19 mouse cellular contexts compared by ENCODE assay signal in the genomic region with DNA sequence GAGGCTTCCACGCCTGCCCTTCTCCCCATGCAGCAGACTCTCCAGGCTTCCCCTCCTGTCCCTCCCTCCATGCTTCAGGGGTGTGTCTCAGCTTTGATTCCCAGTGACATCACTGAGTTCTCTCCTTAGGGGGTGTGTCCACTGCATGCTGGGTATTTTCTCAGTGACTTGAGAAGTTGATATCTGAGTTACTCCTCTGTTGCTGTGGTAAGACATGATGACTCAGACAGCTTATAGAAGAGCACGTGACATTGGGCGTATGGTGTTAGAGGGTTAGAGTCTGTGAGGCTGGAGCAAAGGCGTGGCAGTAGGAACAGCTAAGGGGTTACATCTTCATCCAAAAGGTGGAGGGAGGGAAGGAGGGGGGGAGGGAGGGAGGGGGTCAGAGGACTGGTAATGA. TPM values are rescaled to one million over a fixed set of nuclear protein-coding genes. Genes with fewer than 3 reads are reported as not detected.
DNase-seq lines count a peak whose midpoint lies in the region; ATAC-seq and TF ChIP-seq lines count a peak whose summit lies in the region.
"Had no signal": no experiment of that assay in that cellular context is flagged by ENCODE, and none has a peak within 500 bp of the region (broad histone marks: within the 10 kb centered on the region; RNA-seq: fewer than 3 reads in every experiment).

No protein-coding gene starts in this region.

- 74% methylated on average over 4 of the region's 4 CpGs for WGBS in heart, embryonic 13.5 days
- 94% methylated on average over 4 of the region's 4 CpGs for WGBS in heart, adult 2 months
- WGBS in liver, embryonic 16.5 days (ENCODE audit: insufficient replicate concordance) = 50% methylated on average over 4 of the region's 4 CpGs
- 93% methylated on average over 4 of the region's 4 CpGs for WGBS in forebrain, embryonic 14.5 days

- peaks cover 60% of the 10 kb centered on the region for H3K36me3 ChIP-seq in heart, embryonic 13.5 days
- H3K36me3 ChIP-seq in heart, adult 2 months (ENCODE audit: control insufficient read depth, insufficient read depth, low read length) = no peaks in the 10 kb centered on the region
- H3K36me3 ChIP-seq in G1E (replicated peaks) = peaks cover 96% of the 10 kb centered on the region
- H3K36me3 ChIP-seq in liver, embryonic 16.5 days (ENCODE audit: control insufficient read depth, insufficient read depth) = no peaks in the 10 kb centered on the region; the same call in 1 of the 2 replicates
- peaks cover 62% of the 10 kb centered on the region for H3K36me3 ChIP-seq in forebrain, embryonic 14.5 days (ENCODE audit: control insufficient read depth, insufficient read depth, low read length)

- H3K9ac ChIP-seq in heart, embryonic 13.5 days = no peak overlapping the region
- H3K9ac ChIP-seq in heart, adult 2 months (ENCODE audit: low read depth, low read length) = no peak overlapping the region
- no peak overlapping the region for H3K9ac ChIP-seq in liver, embryonic 16.5 days (ENCODE audit: low read depth, low read length)
- H3K9ac ChIP-seq in forebrain, embryonic 14.5 days (ENCODE audit: low read length) = no peak overlapping the region
- H3K9ac ChIP-seq: embryonic facial prominence, embryonic 15.5 days; forebrain, embryonic 15.5 days; hindbrain, embryonic 14.5 days; lung, embryonic 15.5 days; neural tube, embryonic 15.5 days had no signal

- H3K4me3 ChIP-seq in heart, embryonic 13.5 days = no peak overlapping the region
- no peak overlapping the region for H3K4me3 ChIP-seq in heart, adult 2 months
- H3K4me3 ChIP-seq in G1E (ENCODE audit: low read depth, low read length) = no peak overlapping the region
- no peak overlapping the region for H3K4me3 ChIP-seq in liver, embryonic 16.5 days (ENCODE audit: low read depth, low read length)
- H3K4me3 ChIP-seq in forebrain, embryonic 14.5 days (ENCODE audit: low read depth, low read length) = no peak overlapping the region
- H3K4me3 ChIP-seq: embryonic facial prominence, embryonic 15.5 days; forebrain, embryonic 15.5 days; lung, embryonic 15.5 days; neural tube, embryonic 15.5 days had no signal

- TF ChIP-seq CTCF in heart, adult 2 months (IDR thresholded peaks at IDR 0.05) = no peak
- TF ChIP-seq CTCF in G1E (IDR thresholded peaks at IDR 0.05; ENCODE audit: low read depth, low read length) = no peak

- H3K4me2 ChIP-seq in heart, embryonic 13.5 days = no peak overlapping the region
- no peak overlapping the region for H3K4me2 ChIP-seq in liver, embryonic 16.5 days (ENCODE audit: low read depth, low read length)
- H3K4me2 ChIP-seq in forebrain, embryonic 14.5 days (ENCODE audit: low read length) = no peak overlapping the region
- H3K4me2 ChIP-seq: embryonic facial prominence, embryonic 15.5 days; forebrain, embryonic 15.5 days; hindbrain, embryonic 14.5 days; lung, embryonic 15.5 days; neural tube, embryonic 15.5 days had no signal

- H3K27ac ChIP-seq in heart, embryonic 13.5 days (replicated peaks) = no peak overlapping the region
- H3K27ac ChIP-seq in heart, adult 2 months = no peak overlapping the region
- peak overlapping the region; percentile 96 for H3K27ac ChIP-seq in liver, embryonic 16.5 days (ENCODE audit: low read length)
- H3K27ac ChIP-seq in forebrain, embryonic 14.5 days (ENCODE audit: low read depth, low read length) = no peak overlapping the region
- H3K27ac ChIP-seq: embryonic facial prominence, embryonic 15.5 days; hindbrain, embryonic 14.5 days; neural tube, embryonic 15.5 days had no signal

- no peaks in the 10 kb centered on the region for H3K79me2 ChIP-seq in heart, adult 2 months (replicated peaks; ENCODE audit: control insufficient read depth, insufficient read depth, low read length)

- intact Hi-C loops in heart, adult 2 months (cut with DNase I) = no loop called here

- no peaks in the 10 kb centered on the region for H3K27me3 ChIP-seq in heart, embryonic 13.5 days (replicated peaks)
- H3K27me3 ChIP-seq in heart, adult 2 months (ENCODE audit: control insufficient read depth, insufficient read depth, low read length) = no peaks in the 10 kb centered on the region
- H3K27me3 ChIP-seq in G1E (ENCODE audit: insufficient read depth, low read length) = no peaks in the 10 kb centered on the region
- H3K27me3 ChIP-seq in liver, embryonic 16.5 days (ENCODE audit: control insufficient read depth, insufficient read depth, low read depth, low read length) = no peaks in the 10 kb centered on the region
- H3K27me3 ChIP-seq in forebrain, embryonic 14.5 days (replicated peaks; ENCODE audit: control insufficient read depth, insufficient read depth, low read length) = no peaks in the 10 kb centered on the region
- H3K27me3 ChIP-seq: embryonic facial prominence, embryonic 15.5 days; forebrain, embryonic 15.5 days; lung, embryonic 15.5 days; megakaryocyte, embryonic 14.5 days; neural tube, embryonic 15.5 days had no signal

- TF ChIP-seq EP300 in heart, adult 2 months (IDR thresholded peaks at IDR 0.05; ENCODE audit: insufficient read depth, low read depth, low read length) = no peak

- peak; percentile 5; the same call in 1 of the 2 replicates for ATAC-seq in heart, embryonic 13.5 days (ENCODE audit: extremely low read depth, insufficient number of reproducible peaks, low FRiP score, low TSS enrichment)
- ATAC-seq in G1E (ENCODE audit: extremely low read depth, insufficient number of reproducible peaks, low FRiP score, poor library complexity, severe bottlenecking) = peak; percentile 50; the same call in 1 of the 2 replicates
- ATAC-seq in erythroblast, adult 5-6 weeks (replicated peaks; ENCODE audit: low FRiP score, poor library complexity, severe bottlenecking) = peak; percentile 62
- peak; percentile 63 for ATAC-seq in liver, embryonic 16.5 days (ENCODE audit: low read depth)
- no peak for ATAC-seq in forebrain, embryonic 14.5 days
- ATAC-seq: forebrain, embryonic 15.5 days had no signal

- H3K9me3 ChIP-seq in heart, embryonic 13.5 days = no peaks in the 10 kb centered on the region
- H3K9me3 ChIP-seq in G1E (replicated peaks) = no peaks in the 10 kb centered on the region
- H3K9me3 ChIP-seq in liver, embryonic 16.5 days (replicated peaks; ENCODE audit: control insufficient read depth, low read length) = no peaks in the 10 kb centered on the region
- H3K9me3 ChIP-seq in forebrain, embryonic 14.5 days (replicated peaks; ENCODE audit: control insufficient read depth, low read length) = no peaks in the 10 kb centered on the region
- H3K9me3 ChIP-seq: embryonic facial prominence, embryonic 15.5 days; forebrain, embryonic 15.5 days; lung, embryonic 15.5 days; megakaryocyte, embryonic 14.5 days; neural tube, embryonic 15.5 days had no signal

- no peak for DNase-seq in heart, adult 2 months
- no peak for DNase-seq in G1E (ENCODE audit: low spot score)
- no peak for DNase-seq in forebrain, embryonic 14.5 days (ENCODE audit: low spot score)
- DNase-seq in adrenal gland, adult 2 months = no peak
- DNase-seq in urinary bladder, postnatal 4 days (ENCODE audit: low spot score in 2 of 2) = no peak
- DNase-seq: B cell, adult 2 months; cerebellum, adult 2 months; heart, postnatal 10 days; kidney, adult 8-10 months; kidney, postnatal 4 days had no signal

- peaks cover 65% of the 10 kb centered on the region for H3K4me1 ChIP-seq in heart, embryonic 13.5 days
- peaks cover 18% of the 10 kb centered on the region for H3K4me1 ChIP-seq in heart, adult 2 months (ENCODE audit: control insufficient read depth, insufficient read depth, low read length)
- H3K4me1 ChIP-seq in G1E (ENCODE audit: insufficient read depth, low read depth, low read length) = peaks cover 33% of the 10 kb centered on the region
- H3K4me1 ChIP-seq in liver, embryonic 16.5 days (ENCODE audit: control insufficient read depth, low read depth, low read length) = peaks cover 53% of the 10 kb centered on the region
- no peaks in the 10 kb centered on the region for H3K4me1 ChIP-seq in forebrain, embryonic 14.5 days (ENCODE audit: control insufficient read depth, insufficient read depth, low read length)
- H3K4me1 ChIP-seq: forebrain, embryonic 15.5 days had no signal

- no peak for TF ChIP-seq POLR2A in heart, adult 2 months (IDR thresholded peaks at IDR 0.05; ENCODE audit: insufficient read depth, low read depth, low read length)

RNA-seq across cellular contexts. Expression of gene Gan, which starts 38.7 kb away (rescaled TPM):
- 0.94 and 1.0 TPM in 2 replicates for polyA plus RNA-seq in heart, embryonic 13.5 days (2015; fragmentation: Nextera tagmentation; extraction: Ambion mirVana)
- total RNA-seq in heart, adult 2 months (2021) = 1 to 10 TPM; 4.2 to 5.2 TPM
- polyA plus RNA-seq in heart, adult 2 months (2012; rRNA removed) = 1.7 and 2.6 TPM in 2 replicates
- total RNA-seq in G1E (2014; fragmentation: Nextera tagmentation) (10.1 and 11.7 TPM in 2 replicates), G1E (2017) (3.7 and 5.0 TPM in 2 replicates)
- 1.4 and 1.8 TPM in 2 replicates for polyA plus RNA-seq in G1E (2012)
- total RNA-seq in erythroblast, adult 5-6 weeks (2015; ENCODE audit: low replicate concordance) = 18.1 and 25.9 TPM in 2 replicates
- 29.7 and 31.4 TPM in 2 replicates for total RNA-seq in erythroblast, adult 5-6 weeks (2017; ENCODE audit: low replicate concordance)
- 0.58 and 0.63 TPM in 2 replicates for polyA plus RNA-seq in liver, embryonic 16.5 days (2015; fragmentation: Nextera tagmentation; extraction: Ambion mirVana)
- 3.3 and 4.4 TPM in 2 replicates for polyA plus RNA-seq in forebrain, embryonic 14.5 days (2014; fragmentation: Nextera tagmentation; extraction: Ambion mirVana)
- 10 to 100 TPM in 1 of 2 experiments, 1 to 10 TPM in 1; 8.5 to 13.1 TPM for total RNA-seq in adrenal gland, adult 2 months (2021)
- polyA plus RNA-seq in adrenal gland, adult 2 months (2012; rRNA removed) = 3.4 and 4.0 TPM in 2 replicates
